Mouse (Mus musculus): ENCODE measurements at regions not wholly inside any gene's neighbourhood (a gene's known extent, or its start where the extent isn't known, plus 50 kb on each side); places are given as distances from the start of the nearest gene placed in this dataset.

- no peak overlapping the region for H3K4me3 ChIP-seq (ENCODE audit: insufficient read depth, low read length)
- H3K27ac ChIP-seq (ENCODE audit: insufficient read depth, low read length), result no peak overlapping the region
- TF ChIP-seq CTCF (IDR thresholded peaks at IDR 0.05; ENCODE audit: extremely low read depth, insufficient read depth, low read length) (no peak), POLR2A (IDR thresholded peaks at IDR 0.05; ENCODE audit: extremely low read depth, insufficient read depth, low read length) (no peak)
- H3K4me1 ChIP-seq (ENCODE audit: control insufficient read depth, insufficient read depth, low read length), result no peaks in the 10 kb centered on the region
Observed at GRCm38 (mm10) chr17:62271399-62271798, 609.7 kb downstream of the Efna5 start.

DNA sequence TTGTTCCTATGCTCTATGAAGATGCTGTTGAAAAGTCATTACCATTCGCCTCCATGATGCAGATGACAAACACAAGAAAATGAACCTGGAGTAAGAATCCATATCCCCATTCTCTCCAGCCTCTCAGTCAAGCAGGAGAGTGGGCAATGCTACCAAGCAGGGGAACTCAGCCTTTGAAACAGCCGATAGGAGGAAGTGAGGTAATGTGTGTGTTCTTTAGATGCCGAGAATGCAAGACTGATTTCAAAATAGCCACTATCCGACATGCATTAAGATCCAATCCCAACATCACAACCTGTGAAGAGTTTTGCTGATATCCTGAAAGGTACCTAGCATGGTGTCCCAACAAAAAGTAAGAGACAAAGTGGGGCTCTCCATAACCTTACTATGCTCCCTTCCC lies 611.8 kb downstream of the Efna5 start:
- H3K4me3 ChIP-seq (ENCODE audit: insufficient read depth, low read length), result no peak overlapping the region
- no peaks in the 10 kb centered on the region for H3K4me1 ChIP-seq (ENCODE audit: control insufficient read depth, insufficient read depth, low read length)
- no peak for TF ChIP-seq CTCF (IDR thresholded peaks at IDR 0.05; ENCODE audit: extremely low read depth, insufficient read depth, low read length)
- TF ChIP-seq POLR2A (IDR thresholded peaks at IDR 0.05; ENCODE audit: extremely low read depth, insufficient read depth, low read length), result no peak

DNA sequence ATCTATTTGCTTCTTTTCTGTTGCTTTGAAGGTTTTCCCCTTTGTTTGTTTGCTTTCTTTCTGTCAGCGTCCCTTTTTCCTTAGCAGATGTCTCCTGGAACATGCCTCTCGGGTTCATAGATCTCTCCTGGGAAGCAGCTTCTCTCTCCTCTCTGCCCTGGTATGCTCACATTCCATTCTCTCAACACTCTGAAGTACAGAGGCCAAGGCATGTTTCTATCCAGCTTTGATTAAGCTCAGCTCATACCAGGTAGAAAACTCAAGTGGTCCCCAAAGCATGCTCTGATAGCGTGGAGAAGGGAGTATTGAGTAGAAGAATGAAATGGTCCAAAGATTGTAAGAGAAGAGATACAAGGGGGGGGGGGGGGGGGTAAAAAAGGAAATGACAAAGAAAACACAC lies 627.7 kb downstream of the Efna5 start:
- H3K4me1 ChIP-seq (ENCODE audit: control insufficient read depth, insufficient read depth, low read length), result no peaks in the 10 kb centered on the region
- H3K4me3 ChIP-seq (ENCODE audit: insufficient read depth, low read length), result no peak overlapping the region
- TF ChIP-seq POLR2A (IDR thresholded peaks at IDR 0.05; ENCODE audit: extremely low read depth, insufficient read depth, low read length) (no peak), CTCF (IDR thresholded peaks at IDR 0.05; ENCODE audit: extremely low read depth, insufficient read depth, low read length) (no peak)
- no peak overlapping the region for H3K27ac ChIP-seq (ENCODE audit: insufficient read depth, low read length)

More for the DNA sequence above, 611.8 kb downstream of the Efna5 start:
- no peak overlapping the region for H3K27ac ChIP-seq (ENCODE audit: insufficient read depth, low read length)

- TF ChIP-seq POLR2A (IDR thresholded peaks at IDR 0.05; ENCODE audit: extremely low read depth, insufficient read depth, low read length) (no peak), CTCF (IDR thresholded peaks at IDR 0.05; ENCODE audit: extremely low read depth, insufficient read depth, low read length) (no peak)
- no peak overlapping the region for H3K27ac ChIP-seq (ENCODE audit: insufficient read depth, low read length)
- H3K4me3 ChIP-seq (ENCODE audit: insufficient read depth, low read length), result no peak overlapping the region
- no peaks in the 10 kb centered on the region for H3K4me1 ChIP-seq (ENCODE audit: control insufficient read depth, insufficient read depth, low read length)
Observed at GRCm38 (mm10) chr17:62248011-62248410, 633.1 kb downstream of the Efna5 start.

GRCm38 (mm10) chr17:62246650-62247049 lies 634.5 kb downstream of the Efna5 start:
- Histone ChIP-seq H3K4me3 (ENCODE audit: insufficient read depth, low read length) (no peak overlapping the region), H3K4me1 (ENCODE audit: control insufficient read depth, insufficient read depth, low read length) (no peaks in the 10 kb centered on the region), H3K27ac (ENCODE audit: insufficient read depth, low read length) (no peak overlapping the region)
- TF ChIP-seq CTCF (IDR thresholded peaks at IDR 0.05; ENCODE audit: extremely low read depth, insufficient read depth, low read length), result no peak
- TF ChIP-seq POLR2A (IDR thresholded peaks at IDR 0.05; ENCODE audit: extremely low read depth, insufficient read depth, low read length), result no peak

- no peak overlapping the region for H3K27ac ChIP-seq (ENCODE audit: insufficient read depth, low read length)
- TF ChIP-seq CTCF (IDR thresholded peaks at IDR 0.05; ENCODE audit: extremely low read depth, insufficient read depth, low read length) (no peak), POLR2A (IDR thresholded peaks at IDR 0.05; ENCODE audit: extremely low read depth, insufficient read depth, low read length) (no peak)
- no peaks in the 10 kb centered on the region for H3K4me1 ChIP-seq (ENCODE audit: control insufficient read depth, insufficient read depth, low read length)
- H3K4me3 ChIP-seq (ENCODE audit: insufficient read depth, low read length), result no peak overlapping the region
Observed at GRCm38 (mm10) chr17:62230939-62231338, 650.2 kb downstream of the Efna5 start.

GRCm38 (mm10) chr17:62210441-62211025 lies 670.6 kb downstream of the Efna5 start:
- Histone ChIP-seq H3K4me3 (ENCODE audit: insufficient read depth, low read length) (no peak overlapping the region), H3K27ac (ENCODE audit: insufficient read depth, low read length) (no peak overlapping the region), H3K4me1 (ENCODE audit: control insufficient read depth, insufficient read depth, low read length) (no peaks in the 10 kb centered on the region)
- no peak for TF ChIP-seq CTCF (IDR thresholded peaks at IDR 0.05; ENCODE audit: extremely low read depth, insufficient read depth, low read length)

GRCm38 (mm10) chr17:62202658-62203057 lies 678.5 kb downstream of the Efna5 start:
- H3K4me1 ChIP-seq (ENCODE audit: control insufficient read depth, insufficient read depth, low read length), result no peaks in the 10 kb centered on the region
- no peak overlapping the region for H3K27ac ChIP-seq (ENCODE audit: insufficient read depth, low read length)
- TF ChIP-seq CTCF (IDR thresholded peaks at IDR 0.05; ENCODE audit: extremely low read depth, insufficient read depth, low read length) (no peak), POLR2A (IDR thresholded peaks at IDR 0.05; ENCODE audit: extremely low read depth, insufficient read depth, low read length) (no peak)
- no peak overlapping the region for H3K4me3 ChIP-seq (ENCODE audit: insufficient read depth, low read length)

- Histone ChIP-seq H3K4me1 (ENCODE audit: control insufficient read depth, insufficient read depth, low read length) (no peaks in the 10 kb centered on the region), H3K27ac (ENCODE audit: insufficient read depth, low read length) (no peak overlapping the region), H3K4me3 (ENCODE audit: insufficient read depth, low read length) (no peak overlapping the region)
- TF ChIP-seq POLR2A (IDR thresholded peaks at IDR 0.05; ENCODE audit: extremely low read depth, insufficient read depth, low read length) (no peak), CTCF (IDR thresholded peaks at IDR 0.05; ENCODE audit: extremely low read depth, insufficient read depth, low read length) (no peak)
Observed at GRCm38 (mm10) chr17:62200491-62200890, 680.6 kb downstream of the Efna5 start.

- TF ChIP-seq POLR2A (IDR thresholded peaks at IDR 0.05; ENCODE audit: extremely low read depth, insufficient read depth, low read length) (no peak), CTCF (IDR thresholded peaks at IDR 0.05; ENCODE audit: extremely low read depth, insufficient read depth, low read length) (no peak)
- H3K4me3 ChIP-seq (ENCODE audit: insufficient read depth, low read length), result no peak overlapping the region
- H3K27ac ChIP-seq (ENCODE audit: insufficient read depth, low read length), result no peak overlapping the region
- no peaks in the 10 kb centered on the region for H3K4me1 ChIP-seq (ENCODE audit: control insufficient read depth, insufficient read depth, low read length)
Observed at GRCm38 (mm10) chr17:62199559-62199958, 681.6 kb downstream of the Efna5 start.
